Mouse (Mus musculus) heart, adult 8-10 months (tissue): ENCODE data around the gene Smim6. TPM values are rescaled to one million over a fixed set of nuclear protein-coding genes. Genes with fewer than 3 reads are reported as not detected.
A peak's percentile ranks its signal among the peaks of the same experiment; 100 is the strongest.

ENCODE experiments used
- DNase-seq: peaks from one replicate; pipeline ENCODE4 v3.0.0; 2022; ENCODE audit warnings: low spot score
- total RNA-seq, 4 experiments: library from RNA; stranded (reverse); gene quantifications; 2 replicates each; pipeline ENCODE4 v1.2.4; 2022

Gene Smim6
- total RNA-seq: not detected

DNA sequence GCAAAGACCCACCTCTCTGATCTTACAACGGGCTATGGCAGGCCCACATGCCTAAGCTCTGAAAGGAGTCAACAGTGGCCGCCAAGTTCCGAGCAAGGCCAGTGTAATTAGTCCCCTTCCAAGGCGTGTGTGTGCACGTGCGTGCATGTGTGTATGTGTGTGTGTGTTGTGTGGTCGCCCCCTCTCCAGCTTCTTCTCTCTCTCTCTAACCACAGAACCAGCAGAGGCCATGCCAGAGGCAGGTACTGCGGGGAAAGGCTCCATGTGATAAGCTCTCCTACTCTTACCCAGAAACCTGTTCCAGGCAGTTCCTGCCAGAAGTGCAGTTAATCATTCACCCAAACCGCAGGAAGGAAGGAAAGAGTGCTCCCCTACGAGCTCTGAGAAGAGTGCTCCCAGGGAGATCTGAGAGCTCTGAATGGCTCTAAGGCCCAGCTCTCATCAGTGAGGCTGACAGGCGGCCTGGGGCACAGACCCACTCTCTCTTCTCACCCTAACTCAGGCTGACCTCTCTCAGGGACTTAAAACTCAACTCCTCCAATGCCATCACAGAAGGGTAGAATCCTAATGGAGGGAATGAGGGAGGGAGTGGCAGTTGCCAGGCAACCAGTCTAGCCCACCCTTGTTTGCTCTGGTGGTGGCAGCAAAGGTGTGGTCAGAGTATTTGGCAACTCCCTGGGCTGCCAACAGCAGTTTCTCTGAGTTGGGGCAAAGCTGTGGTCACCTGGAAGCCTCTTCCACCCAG is at the start of gene Smim6:
Smim6 (plus strand) TSS at position 386 of the 745 bp plus-strand sequence.
- no peak for DNase-seq

DNA sequence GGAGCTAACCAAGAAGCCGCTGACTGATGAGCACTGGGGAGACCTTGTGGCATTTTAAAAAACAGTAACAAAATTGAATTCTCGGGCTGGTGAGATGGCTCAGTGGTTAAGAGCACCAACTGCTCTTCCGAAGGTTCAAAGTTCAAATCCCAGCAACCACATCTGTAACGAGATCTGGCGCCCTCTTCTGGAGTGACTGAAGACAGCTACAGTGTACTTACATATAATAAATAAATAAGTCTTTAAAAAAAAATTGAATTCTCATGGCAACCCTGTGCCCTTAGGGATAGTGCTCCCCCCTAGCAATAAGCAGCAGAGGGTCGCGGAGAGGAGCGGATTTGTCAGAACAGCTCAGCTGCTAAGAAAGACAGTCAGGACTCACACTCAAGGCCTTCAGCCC is 47.9 kb upstream of the Smim6 start:
- no peak for DNase-seq

DNA sequence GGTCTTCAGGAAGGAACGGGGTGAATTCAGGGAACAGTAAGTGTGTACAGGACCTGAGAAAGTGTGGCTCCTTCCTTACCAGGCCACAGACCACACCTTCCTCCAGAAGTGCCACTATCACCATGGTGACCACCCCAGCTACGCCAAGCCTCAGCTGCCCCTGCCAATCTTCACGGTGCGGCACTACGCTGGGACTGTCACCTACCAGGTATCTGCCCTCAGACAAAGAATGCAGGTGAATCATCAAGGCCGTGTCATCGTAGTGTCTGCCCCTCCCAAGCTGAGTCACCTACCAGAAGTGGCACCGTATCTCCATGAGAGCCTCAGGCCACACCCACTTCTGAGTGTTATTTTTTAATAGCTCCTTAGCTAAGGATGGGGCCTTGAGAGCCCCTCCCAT is 42.4 kb upstream of the Smim6 start:
- no peak for DNase-seq

DNA sequence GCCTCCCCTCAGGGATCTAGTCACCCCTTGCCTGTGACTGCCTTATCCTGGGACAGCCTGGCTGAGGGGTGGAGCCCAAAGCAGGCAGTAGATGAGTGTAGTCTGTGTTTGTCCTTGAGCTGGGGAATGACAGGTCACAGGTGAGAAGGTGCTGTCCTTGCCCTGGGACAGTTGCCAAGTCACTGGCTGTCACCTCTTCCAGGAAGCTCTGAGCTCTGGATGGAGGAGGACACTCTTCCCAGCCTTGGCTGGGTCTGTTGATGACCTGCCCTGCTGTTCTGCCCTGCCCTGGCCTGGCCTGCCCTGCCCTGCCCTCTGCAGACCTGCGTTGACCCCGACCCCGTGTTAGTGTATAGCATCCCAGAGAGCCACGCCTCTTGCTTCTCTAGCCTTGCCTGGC is 39.4 kb upstream of the Smim6 start:
- DNase-seq: no peak

DNA sequence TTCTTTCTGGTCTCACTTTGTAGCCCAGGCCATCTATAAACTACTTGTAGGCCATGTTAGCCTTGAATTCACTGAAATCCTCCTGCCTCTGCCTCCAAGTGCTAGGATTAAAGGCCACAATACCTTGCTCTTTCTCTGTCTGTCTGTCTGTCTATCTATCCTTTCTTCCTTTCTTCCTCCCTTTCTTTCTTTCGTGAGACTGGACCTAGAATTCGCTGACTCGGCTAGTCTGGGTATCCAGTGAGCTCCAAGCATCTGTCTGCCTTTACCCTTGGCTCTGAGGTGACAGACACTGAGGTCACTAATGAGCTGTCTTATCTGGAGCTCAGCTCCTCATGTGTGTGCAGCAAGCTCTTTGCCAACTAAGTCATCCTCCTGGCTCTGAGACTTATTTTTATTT is 35.9 kb upstream of the Smim6 start:
- DNase-seq: no peak

DNA sequence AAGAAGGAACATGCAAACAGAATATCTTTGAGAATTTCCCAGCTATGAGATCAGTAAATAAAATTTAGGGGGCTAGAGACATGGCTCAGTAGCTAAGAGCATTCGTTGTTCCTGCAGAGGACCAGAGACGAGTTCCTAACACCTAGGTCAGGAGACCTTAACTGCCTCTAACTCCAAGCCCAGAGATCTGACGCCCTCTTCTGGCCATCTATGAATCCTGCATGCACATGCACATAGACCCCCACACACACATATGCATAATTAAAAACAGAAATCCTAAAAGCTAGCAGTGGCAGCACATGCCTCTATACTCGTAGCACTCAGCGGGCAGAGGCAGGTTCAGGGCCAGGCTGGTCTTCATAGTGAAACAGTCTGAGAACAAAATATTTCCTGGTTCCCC is 35.4 kb upstream of the Smim6 start:
- DNase-seq: no peak

DNA sequence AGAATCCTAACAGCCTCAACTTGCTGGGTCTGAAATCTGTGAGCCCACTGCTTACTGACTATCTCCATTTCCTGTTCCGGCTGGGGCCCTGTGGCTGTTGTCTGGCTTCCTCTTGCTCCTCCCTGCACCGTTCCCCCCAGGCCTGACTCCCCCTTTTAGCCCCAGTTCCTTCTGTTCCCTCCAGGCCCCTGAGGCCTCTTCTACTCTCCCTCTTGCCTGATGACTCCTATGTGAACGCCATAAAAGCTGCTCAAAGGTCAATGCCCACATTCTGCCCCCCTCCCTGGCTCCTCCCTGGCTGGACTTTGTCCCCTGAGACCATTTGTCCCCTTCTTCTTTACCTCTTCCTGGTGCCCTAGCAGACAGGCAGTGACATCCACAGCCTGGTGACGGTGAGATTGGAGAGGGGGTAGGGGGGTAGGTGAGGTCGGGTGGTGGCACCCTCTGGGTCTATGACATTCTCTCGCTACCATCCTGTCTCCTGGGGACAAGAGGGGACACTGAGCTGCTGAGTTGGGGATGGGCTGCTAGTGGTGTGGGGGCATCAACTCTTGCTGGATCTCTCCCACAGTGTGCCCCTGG is 34.6 kb upstream of the Smim6 start:
- DNase-seq: no peak

DNA sequence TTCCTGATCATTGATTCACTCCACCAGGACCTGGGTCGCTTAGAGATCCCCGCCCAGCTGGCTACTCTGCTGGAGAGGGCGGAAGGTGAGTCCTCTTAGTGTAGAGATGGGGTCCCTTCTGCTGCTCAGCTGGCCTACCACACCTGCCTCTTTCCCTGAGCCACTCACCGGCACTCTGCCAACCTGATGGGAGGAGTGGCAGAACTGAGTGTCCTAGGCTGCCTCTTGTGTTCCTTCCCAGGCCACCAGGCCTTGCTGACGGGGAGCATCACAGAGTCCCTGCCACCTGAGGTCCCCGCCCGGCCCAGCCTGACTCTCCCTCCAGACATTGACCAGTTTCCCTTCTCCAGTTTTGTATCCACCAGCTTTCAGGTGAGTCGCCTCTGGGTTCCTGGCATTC is 33.7 kb upstream of the Smim6 start:
- DNase-seq: no peak

DNA sequence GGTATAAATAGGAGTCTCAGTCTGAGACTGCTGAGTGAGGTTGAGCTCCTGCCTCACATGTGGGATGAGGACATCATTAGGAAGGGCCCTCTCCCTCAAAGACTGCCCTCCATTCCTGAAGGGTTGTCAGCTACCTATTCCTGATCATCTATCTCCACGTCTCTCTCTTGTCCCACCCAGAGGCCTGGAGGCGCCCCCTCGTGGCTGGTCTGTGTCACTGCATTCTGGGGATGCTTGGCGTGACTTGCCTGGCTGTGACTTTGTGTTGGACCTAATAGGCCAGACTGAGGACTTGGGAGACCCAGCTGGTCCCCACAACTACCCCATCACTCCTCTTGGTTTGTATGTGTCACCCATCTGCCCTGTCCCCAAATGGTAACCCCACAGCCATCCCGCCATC is 30.8 kb upstream of the Smim6 start:
- no peak for DNase-seq

DNA sequence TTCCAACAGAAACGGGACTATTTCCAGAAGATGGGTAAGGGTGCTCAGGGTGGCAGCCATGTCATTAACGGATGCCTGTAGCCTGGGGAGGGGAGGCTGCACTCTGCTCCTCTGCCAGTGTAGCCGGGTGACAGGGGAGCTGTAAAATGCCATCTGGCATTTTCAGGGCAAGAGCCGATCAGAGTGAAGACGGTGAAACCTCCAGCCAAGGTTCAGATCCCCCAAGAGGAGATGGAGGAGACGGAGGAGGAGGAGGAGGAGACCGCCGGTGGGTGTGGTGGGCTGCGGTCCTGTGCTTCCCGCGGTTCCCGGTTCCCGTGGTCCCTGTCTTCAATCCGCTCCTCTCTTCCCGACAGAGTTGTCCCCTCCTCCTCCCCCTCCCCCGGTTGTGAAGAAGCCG is 28.6 kb upstream of the Smim6 start:
- DNase-seq: no peak

DNA sequence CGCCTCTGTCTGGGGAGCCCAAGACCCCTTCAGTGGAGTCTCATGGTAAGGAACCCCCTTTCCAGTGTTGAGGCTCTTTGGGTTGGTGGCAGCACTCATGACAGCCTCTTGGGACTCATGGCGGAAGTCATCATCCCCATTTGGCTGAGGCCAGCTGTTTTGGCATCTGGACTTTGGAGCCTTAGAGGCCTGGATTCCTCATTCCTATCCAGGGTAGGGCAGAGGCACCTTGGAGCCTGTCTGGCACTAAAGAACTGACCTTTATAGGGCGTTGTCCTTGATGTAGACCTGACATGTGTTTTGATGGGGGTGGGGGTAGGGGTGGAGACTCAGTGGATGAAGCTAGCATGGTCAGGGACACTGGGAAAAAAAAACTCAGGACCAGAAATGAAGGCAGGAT is 27.5 kb upstream of the Smim6 start:
- no peak for DNase-seq

DNA sequence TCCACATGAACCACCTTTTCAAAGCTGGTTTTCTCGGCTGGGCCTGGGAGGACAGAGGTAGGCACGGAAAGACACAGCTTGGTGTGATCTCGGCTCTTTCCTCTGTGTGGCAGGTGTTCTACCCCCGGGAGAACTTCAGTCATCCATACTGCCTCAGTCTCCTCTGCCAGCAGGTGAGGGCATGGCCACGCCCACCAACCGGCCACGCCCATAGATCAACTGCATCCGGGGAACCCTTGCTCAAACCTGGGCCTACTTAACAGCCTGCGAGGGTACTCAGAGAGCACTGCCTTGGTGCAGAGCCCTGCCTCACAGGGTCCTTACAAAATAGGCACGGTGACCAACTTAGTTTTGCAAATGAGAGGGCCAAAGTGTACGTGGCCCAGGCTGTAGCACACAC is 26.5 kb upstream of the Smim6 start:
- DNase-seq: no peak

DNA sequence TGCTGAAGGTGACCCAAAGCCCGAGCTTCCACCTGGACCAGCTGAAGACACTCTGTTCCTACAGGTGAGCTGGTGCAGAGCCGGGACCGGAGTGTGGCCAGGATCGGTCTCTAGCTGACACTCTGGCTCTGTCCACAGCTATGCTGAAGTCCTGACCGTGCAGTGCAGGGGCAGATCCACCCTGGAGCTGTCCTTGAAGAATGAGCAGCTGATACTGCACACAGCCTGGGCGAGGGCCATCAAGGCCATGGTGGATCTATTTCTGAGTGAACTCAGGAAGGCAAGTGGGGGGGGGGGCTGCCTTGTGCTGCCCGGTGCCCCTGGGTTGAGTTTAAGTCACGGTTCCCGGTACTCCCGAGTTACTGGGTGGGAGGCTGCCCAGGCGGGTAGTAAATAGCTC is 25.4 kb upstream of the Smim6 start:
- DNase-seq: no peak

DNA sequence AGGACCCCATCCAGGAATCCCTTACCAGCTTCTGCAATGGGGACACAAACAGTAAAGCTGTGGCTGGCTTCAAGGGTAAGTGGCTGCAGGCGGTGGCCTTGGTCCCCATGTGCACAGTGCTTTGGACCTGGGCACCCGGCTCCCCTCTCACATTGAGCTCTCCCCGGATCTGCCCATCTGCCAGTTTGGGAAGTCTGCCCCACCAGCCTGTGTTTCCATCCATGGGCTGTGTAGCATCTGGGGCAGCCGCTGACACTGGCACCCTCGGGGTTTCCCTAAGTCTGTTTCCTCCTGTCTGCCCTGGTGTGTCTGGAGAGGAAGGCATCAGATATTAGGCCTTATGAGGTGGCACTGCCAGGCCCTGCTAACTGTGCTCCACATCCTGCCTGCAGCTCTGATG is 23.8 kb upstream of the Smim6 start:
- DNase-seq: no peak

DNA sequence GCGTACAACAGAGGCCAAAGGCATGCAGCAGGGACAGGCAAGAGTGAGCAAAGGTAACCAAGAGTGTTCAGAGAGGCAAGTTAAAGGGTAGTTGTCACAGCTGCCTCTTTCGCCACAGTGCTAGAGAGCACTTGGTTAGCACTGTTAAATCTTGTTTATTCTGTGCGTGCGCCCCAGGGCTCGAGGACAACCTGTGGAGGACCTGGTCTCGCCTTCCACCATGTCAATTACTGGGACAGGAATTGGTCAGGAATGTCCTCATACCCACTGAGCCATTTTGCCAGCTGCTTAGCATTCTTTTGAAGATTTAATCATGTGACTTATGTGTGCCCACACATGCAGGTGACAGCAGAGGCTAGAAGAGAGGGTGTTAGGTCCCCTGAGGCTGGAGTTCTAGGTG is 22.7 kb upstream of the Smim6 start:
- DNase-seq: no peak

DNA sequence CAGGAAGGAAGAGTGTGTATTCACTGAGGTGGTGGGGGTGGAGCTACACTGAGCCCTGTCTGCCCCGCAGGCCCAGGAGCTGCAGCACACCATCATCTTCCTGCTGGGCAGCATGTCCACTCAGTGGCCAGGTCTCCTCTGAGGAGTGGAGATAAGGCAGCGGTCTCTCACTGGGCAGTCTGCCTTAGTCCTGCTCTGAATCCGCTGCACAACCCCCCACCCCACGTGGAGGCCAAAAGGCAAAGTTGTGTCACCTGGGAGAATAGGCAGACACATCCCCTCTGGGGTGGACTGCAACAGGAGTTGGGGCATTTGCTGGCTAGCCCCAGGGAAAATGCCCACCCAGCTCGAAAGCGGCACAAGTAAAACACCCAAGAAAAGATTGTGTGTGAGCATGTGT is 19.6 kb upstream of the Smim6 start:
- DNase-seq: no peak

DNA sequence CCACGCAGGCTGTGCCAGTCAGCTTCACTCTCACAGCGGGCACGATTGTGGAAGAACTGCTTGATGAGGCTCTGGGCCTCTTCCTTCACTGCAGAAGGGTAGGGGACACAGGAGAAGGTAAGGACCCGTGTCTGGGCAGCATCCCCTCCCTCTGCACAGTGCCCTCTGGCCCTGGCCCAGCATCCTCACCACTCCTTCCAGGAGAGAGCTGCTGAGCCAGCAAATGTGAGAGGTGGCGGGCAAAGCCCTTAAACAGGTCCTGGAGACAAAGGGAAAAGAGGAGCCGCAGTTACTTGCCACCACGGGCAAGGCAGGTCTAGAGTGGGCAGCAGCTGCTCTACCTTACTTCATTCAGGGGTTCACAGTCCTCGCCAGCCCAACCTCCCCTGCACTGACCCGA is 18.7 kb upstream of the Smim6 start:
- DNase-seq: no peak

DNA sequence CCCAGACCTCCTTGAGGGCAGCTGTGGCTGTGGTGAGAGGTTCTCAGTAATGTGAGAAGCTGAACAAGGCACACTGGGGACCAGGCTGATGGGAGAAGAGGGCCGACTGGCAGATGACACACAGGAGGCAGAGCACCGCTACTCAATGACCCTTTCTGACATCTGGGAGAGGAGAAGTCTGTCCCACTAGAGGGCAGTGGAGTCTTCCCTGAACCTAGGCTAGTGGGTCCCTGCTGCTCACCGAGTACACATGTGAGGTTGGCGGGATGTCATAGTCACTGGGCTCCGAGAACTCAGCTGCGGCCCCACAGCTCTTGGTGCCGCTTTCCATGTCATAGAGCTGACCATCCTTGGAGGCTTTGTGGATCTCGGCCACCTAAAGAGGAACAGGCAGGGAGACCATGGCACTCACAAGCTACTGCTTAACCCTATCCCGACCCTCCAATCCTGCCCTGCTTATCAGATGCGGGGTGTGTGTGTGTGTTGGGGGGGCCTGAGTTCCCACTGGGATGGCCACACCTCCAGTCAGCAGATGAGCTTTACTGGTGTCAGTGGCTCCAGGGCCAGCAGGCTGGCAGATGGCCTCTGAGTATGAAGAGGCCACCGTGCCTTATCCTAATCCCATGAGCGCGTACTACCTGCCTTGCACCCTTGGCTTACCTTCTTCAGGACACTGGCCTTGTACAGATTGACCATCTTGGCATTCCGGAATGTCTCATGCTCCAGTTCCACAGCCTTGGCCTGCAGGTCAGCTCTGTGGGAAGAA is 16.9 kb upstream of the Smim6 start:
- no peak for DNase-seq

DNA sequence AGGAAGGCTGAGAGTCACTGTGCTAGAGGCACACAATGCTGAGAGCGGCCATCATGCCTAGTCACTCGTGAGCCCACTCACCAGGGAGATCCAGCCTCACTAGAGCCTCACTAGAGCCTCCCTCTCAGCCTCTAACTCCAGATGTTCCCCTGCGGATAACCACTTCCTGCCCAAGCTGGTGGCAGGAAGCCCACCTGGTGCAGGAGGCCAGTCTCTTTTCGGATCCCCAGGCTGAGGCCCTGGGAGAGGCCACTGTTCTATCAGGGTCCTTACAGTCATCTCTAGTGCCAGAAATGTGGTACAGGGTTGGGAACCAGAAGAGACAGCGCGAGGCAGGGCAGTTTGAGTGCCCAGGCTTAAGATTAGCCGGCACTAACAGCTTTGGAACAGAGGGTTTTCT is 13.4 kb upstream of the Smim6 start:
- DNase-seq: no peak

DNA sequence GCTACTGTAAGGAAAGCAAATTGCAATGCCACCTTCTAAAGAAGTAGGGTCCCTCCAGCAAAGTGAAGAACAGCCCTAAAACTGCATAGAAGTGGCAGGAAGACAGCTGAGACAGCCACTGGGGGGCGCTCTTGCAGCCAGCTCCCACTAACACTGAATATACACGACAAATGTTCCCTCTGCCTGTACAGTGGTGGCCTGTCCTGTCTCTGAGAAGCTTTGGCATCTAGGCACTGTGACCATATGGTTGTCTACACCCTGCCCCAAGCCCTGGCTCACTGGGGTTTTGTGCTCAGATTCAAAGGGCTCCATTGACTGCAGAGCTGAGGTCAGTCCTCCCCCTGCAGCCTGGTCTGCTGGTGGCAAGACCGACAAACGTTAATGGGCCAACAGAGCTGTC is 12.9 kb upstream of the Smim6 start:
- DNase-seq: no peak

DNA sequence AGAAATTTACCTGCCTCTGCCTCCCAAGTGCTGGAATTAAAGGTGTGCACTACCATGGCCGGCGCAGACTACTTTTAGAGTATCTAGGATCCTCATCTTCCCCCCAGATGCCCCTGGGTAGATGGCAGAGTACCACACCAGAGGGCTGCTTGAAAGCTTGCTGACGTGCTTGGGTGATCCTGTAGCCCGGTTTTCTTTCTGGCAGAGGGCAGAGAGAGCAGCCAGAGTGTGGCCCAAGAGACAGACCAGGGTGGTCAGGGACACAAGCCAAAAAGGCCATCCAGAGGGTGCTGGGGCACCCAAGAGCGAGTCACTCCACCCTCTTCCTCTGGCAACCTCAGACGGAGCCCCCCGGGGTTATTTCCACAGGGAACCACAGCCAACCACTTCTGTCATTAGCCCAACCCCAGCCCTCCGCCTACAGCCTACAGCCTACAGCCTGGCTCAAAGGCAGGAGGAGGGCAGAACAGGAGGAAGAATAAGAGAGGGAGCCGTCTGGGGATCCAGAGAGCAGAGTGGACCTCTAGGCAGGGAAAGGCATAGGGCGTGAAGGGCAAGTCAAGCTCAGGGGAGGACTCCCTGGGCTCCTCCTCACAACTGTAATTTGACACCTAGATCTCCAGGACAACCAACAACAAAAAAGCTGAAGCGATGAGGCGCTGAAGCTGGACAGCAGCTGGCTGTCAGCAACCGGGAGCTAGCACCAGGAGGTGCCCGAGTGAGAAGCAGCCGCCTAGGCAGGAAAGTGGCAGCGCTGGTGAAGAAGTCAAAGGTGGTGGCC is 12.1 kb upstream of the Smim6 start, which contains the start of gene Smim5:
Smim5 (plus strand) TSS at position 481 of the 781 bp plus-strand sequence.
- peak; percentile 69 for DNase-seq
